Mouse (Mus musculus): Measurements from ENCODE around the gene Ccr2.
"Not testable (repeated sequence)": the region's sequence is repeated elsewhere in the genome, so short reads cannot be mapped to it uniquely, and the experiment has no call there.

Gene Ccr2

DNA sequence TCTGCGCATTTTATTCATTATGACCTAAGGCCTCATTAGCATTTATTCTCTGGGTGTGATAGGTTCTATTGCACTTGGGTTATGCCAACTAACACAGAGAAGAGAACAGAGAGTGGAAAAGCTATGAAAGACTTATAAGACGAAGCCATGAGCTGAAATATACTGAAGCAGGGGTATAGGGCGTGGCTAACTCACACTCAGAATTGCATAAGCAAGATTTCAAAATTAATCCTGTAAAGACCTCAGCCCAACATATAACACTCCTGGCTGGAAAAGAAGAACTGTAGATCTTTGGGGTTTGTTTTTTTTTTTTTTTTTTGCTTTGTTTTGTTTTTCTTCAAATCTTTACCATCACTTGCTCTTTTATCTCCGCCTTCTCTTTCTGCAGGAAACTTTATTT is at the start of gene Ccr2:
Gene Ccr2 (plus strand): TSS at position 228 of the 400 bp plus-strand sequence.
- DNase-seq, result no peak

DNA sequence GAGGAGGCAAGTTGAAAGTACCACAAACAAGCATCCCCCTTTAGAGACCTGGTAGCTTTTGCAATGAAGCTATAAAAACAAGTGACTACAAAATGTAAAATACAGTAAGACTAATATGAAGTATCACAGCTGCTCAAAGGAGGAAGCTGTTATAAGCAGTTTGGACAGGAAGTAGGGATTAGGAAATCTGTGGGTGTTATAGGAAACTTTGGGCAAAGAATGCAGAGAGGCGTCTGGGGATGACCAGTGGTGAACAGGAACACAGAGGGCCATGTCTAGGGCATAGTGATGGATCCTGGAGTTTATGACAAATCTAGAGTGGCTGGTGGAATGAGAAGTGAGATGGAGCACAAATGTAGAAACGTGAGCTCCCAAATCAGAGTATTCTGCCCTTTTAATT is 48.2 kb upstream of the Ccr2 start:
- DNase-seq, result no peak

DNA sequence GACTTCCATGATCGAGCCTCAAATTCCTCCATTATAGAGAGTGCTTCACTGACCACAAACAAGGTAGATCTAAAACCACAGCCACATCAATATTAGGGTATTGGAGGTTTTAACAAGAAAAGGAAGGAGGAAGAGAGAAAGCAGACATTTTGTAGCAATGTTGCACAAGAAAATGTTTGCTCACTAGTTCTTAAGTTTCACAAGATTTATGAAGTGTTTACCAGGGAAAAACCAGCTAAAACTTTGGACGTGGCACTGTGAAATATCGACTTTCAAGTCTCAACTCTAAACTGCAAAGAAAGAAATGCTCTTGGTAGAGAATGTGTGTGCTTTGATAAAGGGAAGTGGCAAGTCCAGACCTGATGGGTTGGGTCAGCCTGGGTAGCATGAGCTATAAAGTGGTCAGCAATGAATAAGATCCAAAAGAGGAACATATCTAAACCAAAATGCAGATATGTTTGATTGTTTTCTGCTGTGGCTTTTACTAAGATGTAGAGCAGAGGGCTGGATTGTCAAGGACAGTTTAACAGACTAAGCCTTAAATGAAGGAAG is 45.5 kb upstream of the Ccr2 start:
- DNase-seq, result no peak

DNA sequence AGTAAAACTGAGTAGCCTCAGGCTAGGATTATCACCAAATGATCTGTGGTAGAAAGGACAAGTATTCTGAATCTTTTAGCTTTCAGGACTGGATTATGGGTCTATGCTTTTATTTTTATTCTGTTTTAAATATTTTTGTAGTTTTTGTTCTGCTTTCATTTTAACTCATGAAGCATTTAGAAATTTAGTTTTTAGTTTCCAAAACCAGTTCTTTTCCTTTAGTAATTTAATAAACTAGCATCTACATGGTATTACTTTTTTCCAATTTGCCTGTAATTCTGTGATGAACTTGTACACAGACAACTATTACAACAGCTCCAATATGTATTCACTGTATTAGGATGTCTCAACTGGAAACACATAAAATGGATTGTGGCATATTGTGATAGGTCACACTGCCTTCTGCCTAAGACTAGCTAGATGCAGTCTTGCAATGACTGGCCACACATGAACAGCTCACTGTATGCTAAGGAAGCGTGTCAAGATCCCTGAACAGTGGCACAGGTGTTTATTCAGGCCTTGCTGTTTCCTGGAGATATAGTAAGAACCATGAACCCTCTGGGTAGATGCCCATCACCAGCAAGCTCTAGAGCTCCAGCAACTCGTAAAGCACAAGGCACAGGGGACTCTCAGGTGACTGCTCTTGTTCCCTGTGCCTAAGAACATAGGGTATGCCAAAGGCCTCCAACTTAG is 41.9 kb upstream of the Ccr2 start:
- no peak for DNase-seq

DNA sequence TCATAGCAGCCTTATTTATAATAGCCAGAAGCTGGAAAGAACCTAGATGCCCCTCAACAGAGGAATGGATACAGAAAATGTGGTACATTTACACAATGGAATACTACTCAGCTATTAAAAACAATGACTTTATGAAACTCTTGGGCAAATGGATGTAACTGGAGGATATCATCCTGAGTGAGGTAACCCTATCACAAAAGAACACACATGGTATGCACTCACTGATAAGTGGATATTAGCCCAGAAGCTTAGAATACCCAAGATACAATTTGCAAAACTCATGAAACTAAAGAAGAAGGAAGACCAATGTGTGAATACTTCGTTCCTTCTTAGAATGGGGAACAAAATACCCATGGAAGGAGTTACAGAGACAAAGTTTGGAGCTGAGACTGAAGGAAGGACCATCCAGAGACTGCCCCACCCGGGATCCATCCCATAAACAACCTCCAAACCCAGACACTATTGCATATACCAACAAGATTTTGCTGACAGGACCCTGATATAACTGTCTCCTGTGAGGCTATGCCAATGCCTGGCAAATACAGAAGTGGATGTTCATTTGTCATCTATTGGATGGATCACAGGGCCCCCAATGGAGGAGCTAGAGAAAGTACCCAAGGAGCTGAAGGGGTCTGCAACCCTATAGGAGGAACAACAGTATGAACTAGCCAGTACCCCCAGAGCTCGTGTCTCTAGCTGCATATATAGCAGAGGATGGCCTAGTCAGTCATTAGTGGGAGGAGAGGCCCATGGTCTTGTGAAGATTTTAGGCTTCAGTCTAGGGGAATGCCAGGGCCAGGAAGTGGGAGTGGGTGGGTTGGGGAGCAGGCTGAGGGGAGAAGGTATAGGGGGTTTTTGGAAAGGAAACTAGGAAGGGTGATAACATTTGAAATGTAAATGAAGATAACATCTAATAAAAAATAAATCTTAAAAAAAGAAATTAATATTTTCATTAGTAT is 40.0 kb upstream of the Ccr2 start:
- not testable (repeated sequence) for DNase-seq

DNA sequence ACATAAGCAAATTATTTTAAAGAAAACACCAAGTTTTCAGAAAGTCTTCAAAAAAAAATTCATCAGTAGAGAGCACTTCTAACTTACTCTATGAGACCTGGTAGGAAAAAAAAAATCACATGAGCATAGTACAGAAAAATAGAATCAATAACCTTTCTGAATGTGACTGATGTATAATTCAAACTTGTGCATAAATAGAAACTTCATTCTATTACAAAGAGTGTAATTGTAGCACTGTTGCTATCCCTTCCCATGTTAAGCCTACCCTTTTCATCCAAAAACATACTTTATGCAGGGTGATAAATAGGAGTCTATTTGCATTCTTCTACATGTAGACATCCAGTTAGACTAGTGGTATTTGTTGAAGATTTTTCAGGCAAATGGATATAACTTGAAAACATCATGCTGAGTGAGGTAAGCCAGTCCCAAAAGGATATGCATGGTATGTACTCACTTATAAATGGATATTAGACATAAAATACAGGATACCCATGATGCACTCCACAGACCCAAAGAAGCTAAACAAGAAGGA is 35.1 kb upstream of the Ccr2 start:
- DNase-seq, result no peak

DNA sequence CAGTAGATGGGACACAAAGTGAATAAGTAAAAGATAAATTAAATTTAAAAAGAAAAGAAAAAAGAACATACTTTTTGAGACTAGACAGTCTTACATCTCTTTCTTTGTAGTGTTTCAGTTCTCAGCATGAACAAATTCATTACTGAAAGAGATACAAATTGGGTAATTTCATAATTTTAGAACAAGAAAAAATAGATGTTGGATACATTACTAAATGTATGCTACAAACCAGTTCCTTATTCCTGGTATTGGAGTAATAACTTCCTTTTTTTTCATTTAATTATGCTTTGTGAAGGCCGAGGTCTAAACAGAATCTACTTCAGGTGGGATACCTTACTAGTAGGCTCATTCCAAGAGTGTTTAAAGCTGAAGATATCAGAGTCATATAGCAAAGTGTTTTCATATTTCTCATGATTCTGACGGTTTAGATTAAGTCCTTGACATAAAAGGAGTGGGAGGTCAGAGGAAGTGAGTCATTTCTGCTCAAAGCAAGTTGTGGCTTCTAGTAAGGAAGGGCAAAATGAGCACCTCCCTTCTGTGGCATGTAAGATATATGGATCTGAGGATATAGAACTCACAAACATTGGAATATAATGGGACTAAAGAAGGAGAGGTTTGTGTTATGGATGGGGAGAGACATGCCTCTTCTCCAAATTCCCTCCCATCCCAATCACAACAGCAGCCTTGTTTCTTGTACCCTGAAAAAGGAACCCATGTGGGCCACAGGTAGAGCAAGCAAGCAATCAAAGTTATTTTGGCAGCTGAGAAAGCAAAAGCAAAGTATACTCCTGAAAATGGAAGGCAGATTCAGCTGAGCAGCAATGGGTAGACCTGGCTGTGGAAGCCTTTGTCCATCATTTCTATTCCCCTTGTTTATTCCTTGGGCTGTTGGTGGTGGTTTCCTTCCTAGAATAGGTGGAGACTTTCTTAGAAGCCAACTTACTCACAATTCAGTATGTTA is 33.4 kb upstream of the Ccr2 start:
- no peak for DNase-seq

DNA sequence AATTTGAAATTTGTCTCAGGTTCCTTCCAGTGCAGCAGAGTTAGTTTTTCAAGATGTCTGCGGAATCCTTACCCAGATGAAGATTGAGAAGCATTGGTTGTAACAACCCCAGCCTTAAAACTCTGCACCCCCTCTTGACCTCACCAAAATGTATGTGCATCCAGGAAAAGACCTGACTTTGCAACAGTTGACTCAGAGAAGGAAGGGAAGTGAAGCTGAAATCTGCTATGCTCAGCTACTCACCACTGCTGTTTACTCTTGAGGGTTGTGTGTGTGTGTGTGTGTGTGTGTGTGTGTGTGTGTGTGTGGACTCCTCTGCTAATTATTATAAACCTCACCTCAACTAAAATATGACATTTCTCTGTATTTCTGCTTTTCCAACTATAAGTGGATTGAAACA is 30.2 kb upstream of the Ccr2 start:
- no peak for DNase-seq

DNA sequence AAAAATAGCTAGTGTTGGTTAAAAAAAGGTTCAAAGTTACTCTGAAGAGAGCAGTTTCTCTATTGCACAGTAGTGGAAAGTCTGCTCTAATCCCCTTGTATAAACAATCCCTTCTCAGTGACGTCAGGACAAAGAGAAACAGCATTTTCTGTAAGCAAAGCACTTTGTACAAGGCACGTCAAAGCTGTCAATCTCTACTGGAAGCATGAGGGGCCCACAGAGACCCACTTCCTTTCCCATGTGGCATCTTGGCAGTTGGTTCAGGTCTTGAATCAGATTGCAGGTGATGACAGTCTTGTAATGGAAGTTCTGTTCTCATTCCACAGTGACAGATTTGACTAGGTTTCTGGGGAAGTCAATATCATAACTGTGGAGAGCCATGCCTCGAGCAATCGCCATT is 21.9 kb upstream of the Ccr2 start:
- no peak for DNase-seq

DNA sequence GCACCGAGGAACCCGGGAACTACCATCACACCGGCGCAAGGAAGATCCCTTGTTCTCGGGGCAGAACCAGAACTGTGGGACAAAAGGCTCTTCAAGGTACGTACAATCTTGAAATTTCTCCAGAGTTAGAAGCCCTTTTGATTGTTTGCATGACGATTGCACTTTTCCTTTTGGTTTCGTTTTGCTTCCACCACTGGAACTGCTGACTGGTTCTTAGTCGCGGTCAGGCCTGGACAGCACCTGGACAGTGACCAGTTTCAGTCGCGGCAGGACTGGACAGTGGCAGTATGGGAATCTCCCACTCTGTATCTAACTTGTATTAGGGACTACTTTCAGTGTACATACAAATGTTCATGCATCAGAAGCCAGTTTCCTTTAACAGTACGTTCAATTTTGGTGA is 21.3 kb upstream of the Ccr2 start:
- not testable (repeated sequence) for DNase-seq

DNA sequence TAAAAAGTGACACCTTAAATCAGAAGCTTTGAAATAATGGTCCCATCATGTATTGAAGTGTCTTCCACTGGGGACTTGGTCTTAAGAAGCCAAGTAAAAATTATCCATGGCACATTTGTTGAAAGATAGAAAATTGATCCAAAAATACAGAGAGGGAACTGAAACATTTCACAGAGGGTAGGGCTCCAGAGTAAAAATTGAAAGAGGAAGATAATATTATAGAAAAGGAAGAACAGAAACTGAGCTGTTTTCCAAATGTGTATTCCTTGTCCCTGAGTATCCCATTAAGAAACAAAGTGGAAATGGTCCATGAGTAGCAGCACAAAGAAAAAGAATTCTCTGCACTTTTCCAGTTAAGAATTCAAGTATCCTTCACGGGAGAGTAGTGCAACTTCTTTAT is 11.3 kb upstream of the Ccr2 start:
- DNase-seq, result no peak

DNA sequence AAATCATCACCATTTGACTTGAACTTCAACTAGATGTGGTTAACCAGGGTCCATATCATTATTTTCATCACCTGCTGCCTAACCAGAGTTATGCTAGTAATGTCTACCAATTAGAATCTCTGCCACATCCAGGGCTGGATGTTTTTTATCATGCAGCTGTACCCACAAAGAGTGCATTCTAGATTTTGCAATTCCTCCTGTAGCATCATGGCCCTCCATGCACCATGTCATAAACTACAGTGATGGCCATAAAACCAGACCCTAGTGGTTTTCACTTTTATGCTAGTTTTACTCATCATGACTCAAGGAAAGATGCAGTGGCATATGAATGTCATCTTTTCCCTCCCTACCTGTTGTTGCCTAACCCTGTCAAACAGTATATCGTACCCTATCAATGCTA is 2.6 kb upstream of the Ccr2 start:
- DNase-seq, result no peak

DNA sequence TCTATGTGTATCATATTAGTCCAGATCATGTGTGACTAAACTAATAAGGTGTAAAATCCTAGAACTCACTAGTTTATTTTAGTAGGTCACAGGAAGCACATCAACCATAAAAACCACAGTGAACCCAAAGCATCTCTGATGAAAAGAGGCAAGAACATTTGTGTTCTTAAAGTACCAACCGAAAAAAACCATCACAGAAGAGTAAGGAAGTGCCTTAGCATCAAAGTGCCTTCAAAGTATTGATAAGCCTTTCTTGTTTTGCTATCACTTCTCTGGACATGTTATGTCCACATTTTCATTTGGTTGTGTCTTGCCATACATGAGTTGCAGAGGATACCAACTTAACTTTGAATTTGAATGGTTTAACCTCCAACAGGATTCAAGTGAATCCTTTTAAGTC is 1.4 kb upstream of the Ccr2 start:
- DNase-seq, result no peak

DNA sequence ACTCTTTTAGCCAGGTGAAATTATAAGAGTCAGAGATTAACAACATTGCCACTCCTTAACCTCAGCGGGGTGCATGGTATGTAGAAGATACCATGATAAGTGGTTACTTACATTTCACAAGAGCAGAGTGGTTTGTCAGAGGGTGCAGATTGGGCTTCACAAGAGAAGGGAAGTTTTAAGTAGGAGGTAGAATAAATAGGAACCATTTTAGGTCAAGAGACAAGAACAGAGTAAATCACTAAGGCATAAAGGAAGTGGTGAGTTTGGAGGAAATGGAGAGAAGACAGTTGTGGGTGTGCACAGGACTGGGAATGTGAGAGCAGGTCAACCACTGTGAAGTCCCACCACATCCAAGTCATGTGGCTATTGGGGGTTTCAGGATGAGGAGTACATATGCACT is 1.4 kb downstream of the Ccr2 start:
- no peak for DNase-seq

DNA sequence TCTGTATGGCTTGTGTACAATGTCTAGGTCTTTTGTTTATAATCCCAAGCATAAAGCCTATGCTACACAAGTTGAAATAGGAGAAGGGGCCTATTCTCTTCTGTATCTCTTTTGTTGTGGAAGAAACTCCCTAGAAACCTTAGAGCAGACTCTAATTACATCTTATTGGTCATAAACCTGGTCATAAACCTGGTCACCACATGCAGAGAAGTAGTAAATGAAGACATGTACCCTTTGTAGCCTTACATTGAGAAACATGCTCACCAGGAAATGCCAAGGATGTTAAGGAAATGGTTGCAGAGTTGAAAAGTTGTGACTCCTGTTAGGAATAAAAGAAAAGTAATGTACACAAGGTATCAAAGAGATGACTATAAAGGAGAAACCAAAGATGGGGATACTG is 3.4 kb downstream of the Ccr2 start:
- no peak for DNase-seq

DNA sequence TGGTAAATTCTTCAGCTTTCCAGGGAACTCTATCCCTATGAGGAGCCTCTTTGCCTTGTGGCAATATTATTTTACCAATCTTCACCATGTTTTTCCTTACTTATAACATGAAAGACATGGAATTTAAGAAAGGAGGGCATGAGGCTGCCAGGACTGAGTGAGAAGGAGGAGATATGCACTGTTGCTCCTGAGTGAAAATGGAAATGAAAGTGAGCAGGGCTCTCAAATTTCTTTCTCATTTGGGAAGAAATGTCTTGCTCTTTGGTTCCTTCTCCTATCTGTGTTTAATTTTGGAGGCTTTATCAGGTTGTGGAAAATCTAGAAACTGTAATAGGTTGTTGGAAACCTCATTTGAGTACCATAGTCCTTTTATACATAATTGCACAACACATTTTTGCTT is 5.5 kb downstream of the Ccr2 start:
- no peak for DNase-seq

DNA sequence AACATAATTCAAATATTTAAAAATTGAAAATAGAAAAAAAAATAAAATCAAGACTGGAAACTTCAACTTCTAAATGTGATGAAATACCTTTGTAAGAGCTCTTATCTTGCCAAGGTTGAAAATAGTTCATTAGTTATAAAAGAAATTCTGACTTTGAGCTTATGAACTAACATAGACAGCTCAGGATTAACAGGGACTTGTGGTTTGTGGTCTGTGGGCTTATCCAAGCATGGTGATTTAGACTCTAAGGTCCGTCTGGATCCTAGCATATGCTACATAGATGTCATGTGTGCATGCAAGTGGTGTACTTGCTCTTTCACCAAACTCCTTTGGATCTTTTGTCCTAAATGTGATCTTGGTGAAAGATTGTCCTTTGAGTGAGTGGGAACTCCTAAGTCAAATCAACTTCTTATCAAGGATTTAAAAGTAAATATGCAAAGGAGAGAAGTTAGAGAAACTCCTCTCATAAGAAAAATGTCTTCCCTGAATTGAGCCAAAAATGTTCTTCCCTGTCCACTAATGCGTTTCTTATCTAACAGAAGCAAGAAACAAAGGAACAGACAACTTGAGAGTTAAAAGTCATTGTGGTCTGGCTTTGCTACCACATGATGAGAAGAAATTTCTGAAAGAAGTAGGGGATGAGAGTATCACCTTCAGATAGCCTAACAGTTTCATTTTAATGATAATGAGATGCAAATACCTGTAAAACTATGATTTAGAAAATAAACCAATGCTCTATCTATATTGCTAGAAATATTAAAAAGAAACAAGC is 6.8 kb downstream of the Ccr2 start:
- DNase-seq, result no peak

DNA sequence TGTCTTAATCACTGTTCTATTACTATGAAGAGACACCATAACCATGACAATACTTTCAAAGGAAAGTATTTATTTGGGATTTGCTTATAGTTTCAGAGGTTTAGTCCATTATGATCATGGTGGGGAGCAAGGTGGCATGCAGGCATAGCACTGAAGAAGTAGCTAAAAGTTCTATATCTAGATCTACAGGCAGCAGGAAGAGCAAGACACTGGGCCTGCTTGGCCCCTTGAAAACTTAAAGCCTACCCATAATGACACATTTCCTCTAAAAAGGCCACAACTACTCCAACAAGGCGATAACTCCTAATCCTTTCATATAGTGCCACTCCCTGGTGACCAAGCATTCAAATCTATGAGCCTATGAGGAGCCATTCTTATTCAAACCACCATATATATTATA is 10.2 kb downstream of the Ccr2 start:
- no peak for DNase-seq

DNA sequence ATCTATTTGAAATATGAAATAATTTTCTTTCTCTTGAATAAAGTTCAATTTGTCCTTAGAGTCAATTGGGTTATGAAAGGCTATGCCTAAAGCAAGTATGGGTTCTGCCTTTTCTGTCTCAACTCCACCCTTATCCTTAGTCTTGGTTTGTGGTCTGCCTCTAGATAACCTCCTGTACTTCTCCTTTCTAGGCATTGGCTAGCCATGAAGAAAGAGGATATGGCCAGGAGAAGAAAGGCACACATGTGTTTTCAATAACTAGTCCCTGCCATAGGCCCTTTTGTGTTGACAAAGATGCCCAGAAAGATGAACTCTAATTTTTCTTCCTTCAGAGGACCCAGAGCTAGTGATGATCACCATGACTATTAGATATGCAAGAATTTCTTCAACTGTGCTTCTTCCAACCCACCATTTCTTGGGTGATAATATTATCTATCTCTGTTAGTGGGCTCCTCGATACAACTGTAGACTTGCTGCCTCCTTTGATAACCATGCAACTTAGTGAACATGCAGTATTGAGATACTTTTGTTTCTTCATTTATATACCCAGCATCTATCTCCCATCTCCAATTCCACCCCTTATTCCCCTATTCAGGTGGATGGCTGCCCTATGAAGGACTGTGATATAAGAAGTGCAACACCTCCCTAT is 11.0 kb downstream of the Ccr2 start:
- no peak for DNase-seq

DNA sequence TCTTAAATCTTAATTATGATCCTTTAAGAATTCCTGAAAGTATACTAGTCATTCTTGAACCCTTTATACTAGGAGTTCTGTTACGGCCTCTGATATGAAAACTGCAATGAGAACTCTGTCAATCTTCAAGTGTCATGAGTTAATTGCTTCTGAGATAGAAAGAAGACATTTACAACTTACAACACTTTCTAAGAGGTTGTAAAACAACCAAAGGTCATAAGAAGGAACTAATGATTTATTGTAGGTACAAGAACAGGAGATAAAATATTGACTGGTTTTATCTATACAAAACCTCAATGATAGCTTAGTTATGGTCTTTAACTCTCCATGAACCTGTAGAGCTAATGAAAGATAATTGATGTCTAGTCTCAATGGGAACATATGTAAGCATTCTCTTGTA is 12.0 kb downstream of the Ccr2 start:
- DNase-seq, result no peak

DNA sequence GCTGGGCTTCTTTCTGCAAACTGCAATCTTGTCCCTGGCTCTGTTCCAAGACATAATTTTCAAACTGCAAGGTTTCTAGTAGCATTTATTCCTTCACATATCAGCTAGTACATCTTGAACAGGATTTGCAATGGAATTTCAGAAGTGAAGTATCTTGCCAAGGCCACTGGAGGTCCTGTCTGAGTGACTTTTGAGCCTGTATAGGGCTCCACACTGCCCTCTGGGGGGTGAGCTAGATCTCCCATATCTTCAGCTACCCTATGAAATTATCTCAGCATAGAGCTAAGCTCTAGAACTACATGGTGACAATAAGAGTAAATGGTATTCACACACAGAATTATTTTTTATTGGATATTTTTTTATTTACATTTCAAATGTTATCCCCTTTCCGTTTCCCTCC is 16.7 kb downstream of the Ccr2 start:
- DNase-seq, result no peak

Data from cerebellum, adult 11 months (tissue).